Mouse (Mus musculus): ENCODE measurements around the gene Fbxw7. TPM values are rescaled to one million over a fixed set of nuclear protein-coding genes. Genes with fewer than 3 reads are reported as not detected.
A peak's percentile ranks its signal among the peaks of the same experiment; 100 is the strongest.

Gene Fbxw7
- total RNA-seq, 2 experiments from 2014 or later, result 234 to 282 TPM

- H3K27ac ChIP-seq, result peak overlapping the region; percentile 86
- no peak overlapping the region for H3K4me3 ChIP-seq
- TF ChIP-seq CTCF (IDR thresholded peaks at IDR 0.05), result no peak
- intact Hi-C loops (cut with DNase I), result loop anchor here (1.0 to 10.0 kb wide), 6 partner anchors 35 to 645 kb away; partner anchors contain the start of gene Gatb
- DNase-seq (ENCODE audit: extremely low spot score in 1 of 2, low spot score in 2 of 2), result peak in 1 of 2 experiments; percentile 48
These were observed 205.1 kb downstream of the Fbxw7 start for GRCm38 (mm10) chr3:85020137-85020536.

GRCm38 (mm10) chr3:85021816-85022215 lies 206.7 kb downstream of the Fbxw7 start:
- intact Hi-C loops (cut with DNase I), result loop anchor here (2.0 to 10.0 kb wide), 4 partner anchors 165 to 643 kb away; partner anchors contain the start of gene Gatb
- H3K4me3 ChIP-seq, result no peak overlapping the region
- DNase-seq (ENCODE audit: extremely low spot score in 1 of 2, low spot score in 2 of 2), result no peak
- TF ChIP-seq CTCF (IDR thresholded peaks at IDR 0.05), result no peak
- H3K27ac ChIP-seq, result peak overlapping the region; percentile 86

DNA sequence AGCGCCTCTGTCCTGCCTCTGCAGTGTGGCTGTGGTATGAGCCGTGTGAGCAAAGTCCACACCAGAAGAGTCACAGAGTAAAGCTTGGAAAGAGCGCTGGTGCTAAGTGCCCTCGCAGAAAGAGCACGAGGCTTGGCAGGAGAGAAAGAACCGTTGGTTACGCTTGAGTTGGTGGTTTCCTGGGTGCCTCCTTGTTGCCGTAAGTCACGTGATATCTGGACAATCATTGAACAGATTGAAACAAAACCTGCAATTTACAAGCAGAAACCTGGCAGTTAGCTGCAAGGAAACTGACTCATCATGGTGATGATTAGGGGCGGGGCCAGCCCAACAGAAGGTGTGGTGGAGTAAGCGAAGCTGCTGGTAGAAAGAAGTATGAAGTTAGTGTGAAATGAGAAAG lies 207.7 kb downstream of the Fbxw7 start:
- Histone ChIP-seq H3K27ac (peak overlapping the region; percentile 86), H3K4me3 (no peak overlapping the region)
- no peak for TF ChIP-seq CTCF (IDR thresholded peaks at IDR 0.05)
- no peak for DNase-seq (ENCODE audit: extremely low spot score in 1 of 2, low spot score in 2 of 2)
- intact Hi-C loops (cut with DNase I), result loop anchor here (5.0 to 10.0 kb wide), 3 partner anchors 165 to 642 kb away; partner anchors contain the start of gene Gatb

DNA sequence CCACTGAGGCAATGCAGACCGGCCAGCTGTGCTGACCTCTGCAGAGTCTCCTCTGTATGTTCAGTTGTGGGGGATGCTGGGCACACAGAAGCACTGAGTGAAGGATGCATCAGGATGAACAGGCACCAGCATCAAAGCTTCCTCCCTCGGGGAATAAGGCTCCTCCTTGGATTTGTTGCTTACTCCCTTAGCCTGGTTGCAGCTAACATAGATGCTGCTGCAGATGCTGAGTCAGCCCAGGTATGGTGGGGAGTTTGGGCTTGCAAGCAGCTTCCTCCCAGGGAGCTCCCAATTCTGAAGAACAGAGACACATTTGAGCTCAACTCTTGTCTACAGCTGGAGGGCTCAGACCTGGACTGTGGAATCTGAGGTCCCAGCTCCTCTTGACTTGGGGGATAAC lies 209.2 kb downstream of the Fbxw7 start:
- DNase-seq (ENCODE audit: extremely low spot score in 1 of 2, low spot score in 2 of 2), result no peak
- Histone ChIP-seq H3K4me3 (no peak overlapping the region), H3K27ac (peak overlapping the region; percentile 86)
- no peak for TF ChIP-seq CTCF (IDR thresholded peaks at IDR 0.05)
- intact Hi-C loops (cut with DNase I), result loop anchor here (2.0 to 10.0 kb wide), 5 partner anchors 121 to 641 kb away; partner anchors contain the start of gene Gatb

DNA sequence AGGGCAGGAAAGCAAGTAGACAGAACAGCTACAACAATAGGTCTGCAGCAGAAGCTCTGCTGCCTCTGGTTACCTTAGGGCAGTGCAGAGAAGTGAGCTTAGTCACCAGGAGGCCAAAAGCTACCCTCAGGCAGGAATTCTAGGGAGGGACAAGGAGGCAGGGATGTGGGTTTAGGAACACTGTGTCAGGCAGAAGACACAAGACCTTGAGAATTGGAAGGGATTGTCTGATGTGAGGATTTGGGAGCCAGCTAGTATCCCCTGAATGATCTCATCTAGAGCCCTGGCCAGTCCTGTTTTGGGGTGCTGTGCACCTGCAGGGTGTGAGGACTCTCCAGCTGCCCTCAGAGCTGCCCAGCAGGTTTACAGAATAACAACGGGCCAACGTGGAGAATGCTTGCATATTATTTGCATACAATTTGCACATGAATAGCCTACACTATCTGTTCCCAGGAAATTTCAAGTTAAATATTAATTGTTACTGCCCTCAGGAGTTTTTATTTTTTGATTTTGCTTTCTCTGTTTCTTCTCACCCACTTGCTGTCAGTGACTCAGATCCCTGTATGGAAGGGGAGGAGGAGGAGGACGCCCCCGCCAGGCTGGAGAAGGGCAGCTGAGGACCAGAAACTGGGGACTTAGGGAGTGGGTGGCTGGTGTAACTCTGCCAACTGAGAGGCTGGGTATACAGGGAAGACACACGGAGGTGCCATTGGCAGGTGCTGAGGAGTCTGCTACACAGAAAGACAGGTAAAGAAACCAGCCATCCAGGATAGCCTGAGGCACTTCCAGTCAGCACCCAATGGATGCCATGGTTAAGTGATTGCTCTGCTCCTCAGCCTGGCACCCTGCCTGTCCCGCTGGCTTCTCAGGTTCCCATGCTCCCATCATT lies 210.0 kb downstream of the Fbxw7 start:
- TF ChIP-seq CTCF (IDR thresholded peaks at IDR 0.05), result no peak
- Histone ChIP-seq H3K4me3 (no peak overlapping the region), H3K27ac (peak overlapping the region; percentile 86)
- DNase-seq (ENCODE audit: extremely low spot score in 1 of 2, low spot score in 2 of 2), result peak; percentile 69 to 75
- intact Hi-C loops (cut with DNase I), result loop anchor here (2.0 to 10.0 kb wide), 5 partner anchors 120 to 640 kb away; partner anchors contain the start of gene Gatb

Other genes with a start within 250 kb of the Fbxw7 start
- gene Arfip1, start 232.6 kb upstream of the Fbxw7 start, total RNA-seq (2021), result 10 to 100 TPM; 15.3 to 16.0 TPM
- gene Tigd4, start 221.7 kb upstream of the Fbxw7 start, total RNA-seq (2021), result not detected
- under 1 TPM; 0.23 to 0.36 TPM for gene Tmem154, start 149.1 kb upstream of the Fbxw7 start, total RNA-seq (2021)

Measured in left cerebral cortex, adult 2 months (tissue).